Mouse (Mus musculus) stomach, postnatal 0 days (tissue): ENCODE measurements around the gene Ifna12.
"Not testable (repeated sequence)": the region's sequence is repeated elsewhere in the genome, so short reads cannot be mapped to it uniquely, and the experiment has no call there.

Experiments
- CTCF ChIP-seq: IDR thresholded peaks from 2 replicates; pipeline ENCODE4 v1.5.1; 2016; ENCODE audit warnings: antibody characterized with exemption, low read depth, mild to moderate bottlenecking, moderate library complexity
- EP300 ChIP-seq: optimal IDR thresholded peaks from 2 replicates; pipeline ENCODE3; 2016; ENCODE audit warnings: antibody characterized with exemption

GRCm38 (mm10) chr4:88558145-88558544 lies 45.0 kb downstream of the Ifna12 start, which contains the start of gene Ifna15:
- not testable (repeated sequence) for TF ChIP-seq CTCF, EP300
